Mouse (Mus musculus): Measurements from ENCODE around the gene Npdc1. TPM values are rescaled to one million over a fixed set of nuclear protein-coding genes. Genes with fewer than 3 reads are reported as not detected.

Npdc1 gene
- polyA plus RNA-seq, 1 experiment from 2014 or later = 43.9 TPM

GRCm38 (mm10) chr2:25431308-25431855 lies 32.2 kb downstream of the Npdc1 start:
- peak overlapping the region; percentile 98; the same call in 1 of the 2 replicates for H3K4me2 ChIP-seq (ENCODE audit: low read length)
- no peaks in the 10 kb centered on the region for H3K9me3 ChIP-seq (replicated peaks; ENCODE audit: low read length)
- DNase-seq (ENCODE audit: low spot score) (no peak), ATAC-seq (replicated peaks; ENCODE audit: low FRiP score, low read depth) (no peak)
- H3K9ac ChIP-seq (ENCODE audit: low read depth, low read length) = peak overlapping the region; percentile 18; the same call in 1 of the 2 replicates
- H3K4me3 ChIP-seq (replicated peaks; ENCODE audit: low read depth, low read length) = no peak overlapping the region
- 0 out of 2 replicates have a peak, but pooled peaks cover 9% of the 10 kb centered on the region for H3K36me3 ChIP-seq (ENCODE audit: insufficient read depth, low read length)
- H3K4me1 ChIP-seq (replicated peaks; ENCODE audit: insufficient read depth, low read length) = peaks cover 23% of the 10 kb centered on the region; the same call in 1 of the 2 replicates
- H3K27me3 ChIP-seq (ENCODE audit: insufficient read depth, low read length) = no peaks in the 10 kb centered on the region
- WGBS = 66% methylated on average over 6 of the region's 6 CpGs
- no peak for TF ChIP-seq CTCF (IDR thresholded peaks at IDR 0.05; ENCODE audit: low read depth)
- peak overlapping the region; percentile 31; the same call in 1 of the 2 replicates for H3K27ac ChIP-seq

- WGBS = 67% methylated on average over 11 of the region's 11 CpGs
- no peak overlapping the region for H3K4me2 ChIP-seq (ENCODE audit: low read length)
- H3K9ac ChIP-seq (ENCODE audit: low read depth, low read length) = no peak overlapping the region
- H3K27me3 ChIP-seq (ENCODE audit: insufficient read depth, low read length) = no peaks in the 10 kb centered on the region
- DNase-seq (ENCODE audit: low spot score) (no peak), ATAC-seq (replicated peaks; ENCODE audit: low FRiP score, low read depth) (no peak)
- H3K36me3 ChIP-seq (ENCODE audit: insufficient read depth, low read length) = peaks cover 14% of the 10 kb centered on the region; the same call in 1 of the 2 replicates
- H3K4me3 ChIP-seq (replicated peaks; ENCODE audit: low read depth, low read length) = no peak overlapping the region
- peaks cover 23% of the 10 kb centered on the region; the same call in 1 of the 2 replicates for H3K4me1 ChIP-seq (replicated peaks; ENCODE audit: insufficient read depth, low read length)
- H3K9me3 ChIP-seq (replicated peaks; ENCODE audit: low read length) = no peaks in the 10 kb centered on the region
- H3K27ac ChIP-seq = no peak overlapping the region
- no peak for TF ChIP-seq CTCF (IDR thresholded peaks at IDR 0.05; ENCODE audit: low read depth)
Measured at GRCm38 (mm10) chr2:25432326-25433098, 33.4 kb downstream of the Npdc1 start.

DNA sequence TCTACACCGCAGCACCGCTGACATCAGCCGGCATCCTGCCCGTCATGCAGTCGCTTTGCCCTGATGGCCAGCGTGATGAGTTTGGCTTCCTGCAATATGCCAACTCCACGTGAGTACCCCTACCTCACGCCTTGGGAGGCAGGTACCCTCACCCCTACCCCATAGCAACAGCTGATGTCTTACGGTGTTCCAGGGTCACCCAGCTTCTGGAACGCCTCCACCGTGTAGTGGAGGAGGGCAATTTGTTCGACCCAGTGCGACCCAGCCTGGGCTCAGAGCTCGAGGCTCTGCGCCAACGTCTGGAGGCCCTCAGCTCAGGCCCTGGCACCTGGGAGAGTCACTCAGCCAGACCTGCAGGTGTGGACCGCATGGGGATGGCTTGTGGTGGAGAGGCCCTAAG lies 34.0 kb downstream of the Npdc1 start:
- Histone ChIP-seq H3K4me1 (replicated peaks; ENCODE audit: insufficient read depth, low read length) (peaks cover 23% of the 10 kb centered on the region; the same call in 1 of the 2 replicates), H3K4me2 (ENCODE audit: low read length) (no peak overlapping the region), H3K27ac (no peak overlapping the region), H3K4me3 (replicated peaks; ENCODE audit: low read depth, low read length) (no peak overlapping the region), H3K9me3 (replicated peaks; ENCODE audit: low read length) (no peaks in the 10 kb centered on the region), H3K9ac (ENCODE audit: low read depth, low read length) (no peak overlapping the region), H3K27me3 (ENCODE audit: insufficient read depth, low read length) (no peaks in the 10 kb centered on the region), H3K36me3 (ENCODE audit: insufficient read depth, low read length) (peaks cover 18% of the 10 kb centered on the region; the same call in 1 of the 2 replicates)
- no peak for TF ChIP-seq CTCF (IDR thresholded peaks at IDR 0.05; ENCODE audit: low read depth)
- DNase-seq (ENCODE audit: low spot score) = no peak
- 82% methylated on average over 17 of the region's 17 CpGs for WGBS
- ATAC-seq (replicated peaks; ENCODE audit: low FRiP score, low read depth) = no peak

- no peaks in the 10 kb centered on the region for H3K27me3 ChIP-seq (ENCODE audit: insufficient read depth, low read length)
- no peak overlapping the region for H3K4me2 ChIP-seq (ENCODE audit: low read length)
- H3K4me1 ChIP-seq (replicated peaks; ENCODE audit: insufficient read depth, low read length) = peaks cover 20% of the 10 kb centered on the region; the same call in 1 of the 2 replicates
- ATAC-seq (replicated peaks; ENCODE audit: low FRiP score, low read depth) = no peak
- H3K9me3 ChIP-seq (replicated peaks; ENCODE audit: low read length) = no peaks in the 10 kb centered on the region
- H3K9ac ChIP-seq (ENCODE audit: low read depth, low read length) = no peak overlapping the region
- 84% methylated on average over 8 of the region's 8 CpGs for WGBS
- H3K4me3 ChIP-seq (replicated peaks; ENCODE audit: low read depth, low read length) = no peak overlapping the region
- no peak for TF ChIP-seq CTCF (IDR thresholded peaks at IDR 0.05; ENCODE audit: low read depth)
- peaks cover 23% of the 10 kb centered on the region; the same call in 1 of the 2 replicates for H3K36me3 ChIP-seq (ENCODE audit: insufficient read depth, low read length)
- no peak for DNase-seq (ENCODE audit: low spot score)
- H3K27ac ChIP-seq = no peak overlapping the region
Measured at GRCm38 (mm10) chr2:25434292-25434691, 35.1 kb downstream of the Npdc1 start.

DNA sequence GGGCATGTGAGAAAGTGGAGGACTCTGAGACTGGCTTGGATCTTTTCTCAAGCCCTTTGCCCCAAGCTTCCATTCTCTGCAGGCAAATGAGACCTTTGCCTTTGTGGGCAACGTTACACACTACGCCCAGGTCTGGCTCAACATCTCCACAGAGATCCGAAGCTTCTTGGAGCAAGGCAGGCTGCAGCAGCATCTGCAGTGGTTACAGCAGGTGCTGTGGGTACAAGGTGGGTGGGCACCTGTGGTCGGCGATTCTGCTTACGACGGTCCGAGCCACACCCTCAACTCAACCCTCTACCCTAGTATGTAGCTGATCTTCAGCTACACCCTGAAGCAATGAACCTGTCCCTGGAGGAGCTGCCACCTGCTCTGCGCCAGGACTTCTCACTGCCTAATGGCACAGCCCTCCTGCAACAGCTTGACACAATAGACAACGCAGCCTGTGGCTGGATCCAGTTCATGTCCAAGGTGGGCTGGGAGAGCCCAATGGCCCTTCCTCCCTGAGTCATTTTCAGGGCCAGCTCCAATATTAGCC lies 37.2 kb downstream of the Npdc1 start:
- Histone ChIP-seq H3K4me3 (replicated peaks; ENCODE audit: low read depth, low read length) (no peak overlapping the region), H3K4me1 (replicated peaks; ENCODE audit: insufficient read depth, low read length) (0 out of 2 replicates have a peak, but pooled peaks cover 3% of the 10 kb centered on the region), H3K4me2 (ENCODE audit: low read length) (no peak overlapping the region), H3K36me3 (ENCODE audit: insufficient read depth, low read length) (peaks cover 29% of the 10 kb centered on the region), H3K27ac (no peak overlapping the region), H3K27me3 (ENCODE audit: insufficient read depth, low read length) (no peaks in the 10 kb centered on the region), H3K9ac (ENCODE audit: low read depth, low read length) (no peak overlapping the region), H3K9me3 (replicated peaks; ENCODE audit: low read length) (no peaks in the 10 kb centered on the region)
- DNase-seq (ENCODE audit: low spot score) (no peak), ATAC-seq (replicated peaks; ENCODE audit: low FRiP score, low read depth) (no peak)
- no peak for TF ChIP-seq CTCF (IDR thresholded peaks at IDR 0.05; ENCODE audit: low read depth)
- 91% methylated on average over 10 of the region's 10 CpGs for WGBS

DNA sequence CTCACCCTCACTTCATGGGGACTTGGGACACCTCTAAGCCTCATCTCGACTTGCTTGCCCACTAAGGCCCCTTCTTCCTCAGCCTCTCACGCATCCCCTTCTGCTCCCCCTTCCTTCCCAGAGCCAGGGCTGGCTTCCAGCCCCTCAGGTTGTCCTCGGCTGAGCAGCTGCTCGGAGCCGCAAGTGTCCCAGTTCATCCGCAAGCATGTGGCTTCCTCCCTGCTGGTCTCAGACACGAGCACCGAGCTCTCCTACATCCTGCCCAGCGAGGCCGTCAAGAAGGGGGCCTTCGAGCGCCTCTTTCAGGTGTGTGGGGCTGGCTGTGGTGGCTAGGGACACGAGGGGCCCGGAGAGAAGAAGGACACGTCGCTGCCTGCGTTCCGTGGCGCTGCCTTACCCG lies 41.9 kb downstream of the Npdc1 start:
- H3K27ac ChIP-seq = no peak overlapping the region
- no peaks in the 10 kb centered on the region for H3K27me3 ChIP-seq (ENCODE audit: insufficient read depth, low read length)
- no peak for TF ChIP-seq CTCF (IDR thresholded peaks at IDR 0.05; ENCODE audit: low read depth)
- no peak overlapping the region for H3K4me3 ChIP-seq (replicated peaks; ENCODE audit: low read depth, low read length)
- ATAC-seq (replicated peaks; ENCODE audit: low FRiP score, low read depth) (no peak), DNase-seq (ENCODE audit: low spot score) (no peak)
- H3K4me1 ChIP-seq (replicated peaks; ENCODE audit: insufficient read depth, low read length) = no peaks in the 10 kb centered on the region
- no peaks in the 10 kb centered on the region for H3K9me3 ChIP-seq (replicated peaks; ENCODE audit: low read length)
- 83% methylated on average over 20 of the region's 20 CpGs for WGBS
- H3K36me3 ChIP-seq (ENCODE audit: insufficient read depth, low read length) = peaks cover 50% of the 10 kb centered on the region
- H3K9ac ChIP-seq (ENCODE audit: low read depth, low read length) = no peak overlapping the region
- H3K4me2 ChIP-seq (ENCODE audit: low read length) = no peak overlapping the region
